Mouse (Mus musculus) neural tube, embryonic 12.5 days (tissue): Measurements from ENCODE around the gene Lpin3. TPM values are rescaled to one million over a fixed set of nuclear protein-coding genes. Genes with fewer than 3 reads are reported as not detected.

Source experiments
- ATAC-seq: fragments of 200-750 bp; cut with Nextera tagmentation; 2 replicates; pipeline ENCODE4 v1.8.0; 2017; ENCODE audit warnings: low read depth, mild to moderate bottlenecking, moderate TSS enrichment, moderate library complexity; ENCODE audit not compliant: low FRiP score
- H3K27ac ChIP-seq: fragments of 300-500 bp; sonication (generic); 2 replicates; pipeline ENCODE4 v1.5.1; 2016
- H3K27me3 ChIP-seq: fragments of 300-500 bp; sonication (generic); replicated peaks from 2 replicates; pipeline ENCODE4 v1.6.1; 2016; ENCODE audit warnings: mild to moderate bottlenecking
- H3K36me3 ChIP-seq: fragments of 300-500 bp; sonication (generic); 2 replicates; pipeline ENCODE4 v1.6.1; 2016; ENCODE audit warnings: mild to moderate bottlenecking
- H3K4me1 ChIP-seq: fragments of 300-500 bp; sonication (generic); 2 replicates; pipeline ENCODE4 v1.6.1; 2016
- H3K4me2 ChIP-seq: fragments of 300-500 bp; sonication (generic); replicated peaks from 2 replicates; pipeline ENCODE4 v1.6.1; 2016; ENCODE audit warnings: mild to moderate bottlenecking
- H3K4me3 ChIP-seq: fragments of 300-500 bp; sonication (generic); 2 replicates; pipeline ENCODE4 v1.5.1; 2016
- H3K9ac ChIP-seq: fragments of 300-500 bp; sonication (generic); 2 replicates; pipeline ENCODE4 v1.6.1; 2016; ENCODE audit warnings: mild to moderate bottlenecking
- H3K9me3 ChIP-seq: fragments of 300-500 bp; sonication (generic); 2 replicates; pipeline ENCODE4 v1.6.1; 2016; ENCODE audit warnings: mild to moderate bottlenecking
- WGBS: fragments of 180-500 bp; shearing (Covaris S2); methylation state at CpG from one replicate; pipeline ENCODE4 v1.1.7; 2016; 5-methylcytosine and 5-hydroxymethylcytosine counted together
- polyA plus RNA-seq: library from polyadenylated mRNA; unstranded; fragments of >200 nt; fragmentation: Nextera tagmentation; extraction: Ambion mirVana; gene quantifications from 2 replicates; pipeline ENCODE4 v1.2.1, GENCODE M21; 2016

The Lpin3 gene
- polyA plus RNA-seq, 1 experiment from 2014 or later = 0.43 TPM

DNA sequence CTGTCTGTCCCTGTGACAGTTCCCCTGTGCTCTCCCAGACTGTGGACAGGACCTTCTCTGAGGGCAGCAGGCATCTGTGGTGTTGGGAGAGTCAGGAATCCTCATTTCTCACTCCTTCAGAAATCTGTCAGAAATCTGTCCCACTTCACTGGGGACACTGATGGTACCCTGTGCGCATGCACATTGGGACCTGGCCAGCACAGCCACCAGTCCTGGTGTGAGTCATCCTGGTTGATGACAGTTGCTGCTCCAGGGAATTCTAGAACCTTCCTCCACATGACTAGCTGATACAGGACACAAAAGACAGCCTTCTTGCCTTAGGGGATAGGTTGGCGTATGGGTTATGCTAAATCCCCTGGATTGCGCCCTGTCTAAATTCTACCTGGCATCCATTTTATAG lies 36.8 kb downstream of the Lpin3 start:
- Histone ChIP-seq H3K4me3 (no peak overlapping the region), H3K9ac (no peak overlapping the region), H3K4me2 (no peak overlapping the region), H3K27me3 (peaks cover 18% of the 10 kb centered on the region), H3K36me3 (no peaks in the 10 kb centered on the region), H3K9me3 (no peaks in the 10 kb centered on the region), H3K4me1 (peaks cover 13% of the 10 kb centered on the region; the same call in 1 of the 2 replicates), H3K27ac (no peak overlapping the region)
- WGBS = 93% methylated on average over 3 of the region's 3 CpGs
- ATAC-seq = no peak

DNA sequence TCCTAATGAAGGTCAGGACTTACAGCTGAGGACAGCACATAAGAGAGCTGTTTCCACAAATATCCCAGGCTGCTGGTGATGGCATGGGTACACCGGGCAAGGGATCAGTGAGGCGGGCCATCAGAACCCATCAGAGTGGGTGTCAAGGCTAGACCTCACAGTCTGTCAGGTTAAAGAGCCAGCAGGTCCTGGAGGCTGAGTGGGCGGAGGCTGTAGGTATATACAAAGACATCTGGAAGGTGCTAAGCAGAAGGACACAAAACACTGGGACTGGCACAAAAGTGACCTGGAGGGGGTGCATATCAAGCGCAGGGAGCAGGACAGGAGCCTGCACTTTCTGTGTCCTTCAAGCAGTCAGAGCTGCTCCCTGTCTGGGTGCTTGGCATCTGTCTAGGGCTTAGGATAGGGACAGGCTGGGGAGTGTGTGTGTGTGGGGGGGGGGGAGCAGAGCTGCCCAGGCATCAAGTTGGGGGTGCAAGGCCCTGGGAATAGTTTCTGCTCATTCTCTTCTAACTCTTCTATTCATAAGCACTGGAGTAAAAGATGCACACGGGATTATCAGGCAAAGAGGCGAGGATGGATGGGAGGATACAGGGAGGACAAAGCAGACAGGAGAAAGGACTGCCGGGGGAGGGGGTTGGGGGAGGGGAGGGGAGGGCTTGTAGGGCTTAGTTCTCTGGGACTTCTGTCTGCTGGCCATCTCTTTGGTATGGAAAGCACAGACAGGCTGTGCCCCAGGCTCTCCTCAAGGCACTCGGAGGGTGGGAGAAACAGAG lies 37.9 kb downstream of the Lpin3 start:
- no peak overlapping the region for H3K9ac ChIP-seq
- H3K9me3 ChIP-seq = no peaks in the 10 kb centered on the region
- peak; percentile 45; the same call in 1 of the 2 replicates for ATAC-seq
- H3K4me3 ChIP-seq = no peak overlapping the region
- H3K27ac ChIP-seq = no peak overlapping the region
- WGBS = 55% methylated on average over 8 of the region's 8 CpGs
- H3K36me3 ChIP-seq = no peaks in the 10 kb centered on the region
- H3K4me2 ChIP-seq = no peak overlapping the region
- peaks cover 11% of the 10 kb centered on the region; the same call in 1 of the 2 replicates for H3K4me1 ChIP-seq
- H3K27me3 ChIP-seq = peaks cover 7% of the 10 kb centered on the region

DNA sequence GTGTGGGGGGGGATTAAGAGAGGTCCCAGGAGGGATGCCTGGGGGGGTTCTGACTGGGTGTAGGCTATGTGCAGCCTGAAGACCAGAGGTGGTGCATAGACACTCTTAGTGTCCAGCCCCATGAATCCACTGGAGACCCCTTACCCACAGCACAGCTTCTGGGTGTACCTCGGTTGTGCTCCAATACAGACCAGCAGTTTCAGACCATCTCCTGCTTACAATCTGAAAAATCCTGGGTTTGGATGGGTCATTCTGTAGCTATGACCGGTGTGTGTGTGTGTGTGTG lies 38.4 kb downstream of the Lpin3 start:
- Histone ChIP-seq H3K27ac (no peak overlapping the region), H3K4me2 (no peak overlapping the region), H3K9ac (no peak overlapping the region), H3K4me3 (no peak overlapping the region), H3K36me3 (no peaks in the 10 kb centered on the region), H3K27me3 (peaks cover 3% of the 10 kb centered on the region; the same call in 1 of the 2 replicates), H3K9me3 (no peaks in the 10 kb centered on the region), H3K4me1 (peaks cover 11% of the 10 kb centered on the region; the same call in 1 of the 2 replicates)
- WGBS = 88% methylated on average over 2 of the region's 2 CpGs
- no peak for ATAC-seq

DNA sequence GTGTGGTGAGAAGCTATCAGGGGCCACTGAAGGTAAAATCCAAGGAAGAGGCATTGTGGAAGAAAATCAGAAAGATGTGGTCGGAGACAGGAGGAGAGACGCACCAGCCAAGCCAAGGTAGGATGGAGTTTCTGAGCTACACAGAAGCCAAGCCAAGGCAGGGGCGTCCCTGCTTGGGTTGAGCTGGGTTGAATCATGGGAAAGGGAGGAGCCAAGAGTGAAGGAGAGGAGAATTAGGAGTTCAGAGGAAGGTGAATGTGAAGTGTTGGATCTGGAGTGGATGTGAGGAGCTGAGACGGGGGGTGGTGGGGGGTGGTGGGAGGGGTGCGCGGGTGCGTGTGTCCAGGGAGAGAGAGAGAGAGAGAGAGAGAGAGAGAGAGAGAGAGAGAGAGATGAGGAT lies 40.8 kb downstream of the Lpin3 start:
- Histone ChIP-seq H3K36me3 (no peaks in the 10 kb centered on the region), H3K4me1 (peaks cover 11% of the 10 kb centered on the region; the same call in 1 of the 2 replicates), H3K4me2 (no peak overlapping the region), H3K27me3 (no peaks in the 10 kb centered on the region), H3K4me3 (no peak overlapping the region), H3K27ac (no peak overlapping the region), H3K9ac (no peak overlapping the region), H3K9me3 (no peaks in the 10 kb centered on the region)
- WGBS = 76% methylated on average over 7 of the region's 7 CpGs
- no peak for ATAC-seq

DNA sequence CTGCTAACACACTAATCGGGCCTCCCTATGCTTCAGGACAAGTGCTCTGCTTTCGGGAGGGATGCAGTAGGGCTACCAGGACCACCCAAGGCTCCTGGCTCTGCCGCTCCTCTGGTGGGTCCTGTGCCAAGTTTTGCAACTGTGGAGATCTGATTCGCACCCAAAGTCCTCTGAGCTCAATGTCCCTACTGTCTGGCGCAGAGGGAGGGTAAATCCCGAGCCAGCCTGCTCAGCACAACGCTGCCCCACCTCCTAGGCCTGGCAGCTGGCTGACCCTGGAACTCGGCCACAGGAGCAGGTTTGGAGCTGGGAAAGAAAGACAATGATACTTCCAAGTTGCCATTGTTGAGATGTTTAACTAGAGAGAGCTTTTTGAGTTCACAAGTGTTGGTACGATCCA lies 44.7 kb downstream of the Lpin3 start:
- 84% methylated on average over 9 of the region's 9 CpGs for WGBS

DNA sequence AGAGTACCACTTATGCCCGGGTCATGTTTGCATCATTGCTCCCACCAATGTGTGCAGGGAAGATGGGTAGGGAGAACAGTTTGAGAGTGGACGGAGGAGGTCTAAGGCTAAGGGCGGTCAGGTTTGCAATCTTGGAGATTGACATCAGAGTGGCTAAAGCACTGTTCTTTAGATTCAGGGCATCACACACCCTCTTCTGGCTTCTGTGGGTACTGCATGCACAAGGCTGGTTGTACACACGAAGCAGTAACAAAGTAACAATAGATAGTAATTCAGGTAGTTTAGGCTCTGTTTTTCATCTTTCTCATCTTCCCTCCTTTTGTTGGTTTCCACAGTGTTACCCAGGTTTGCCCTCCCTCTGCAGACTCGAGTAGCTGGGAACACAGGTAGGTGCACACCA lies 50.9 kb downstream of the Lpin3 start:
- no peaks in the 10 kb centered on the region for H3K4me1 ChIP-seq
- H3K4me2 ChIP-seq = no peak overlapping the region
- H3K9ac ChIP-seq = no peak overlapping the region
- H3K4me3 ChIP-seq = no peak overlapping the region
- H3K36me3 ChIP-seq = no peaks in the 10 kb centered on the region
- no peak for ATAC-seq
- WGBS = 94% methylated on average over 5 of the region's 5 CpGs
- H3K9me3 ChIP-seq = no peaks in the 10 kb centered on the region
- no peak overlapping the region for H3K27ac ChIP-seq
- no peaks in the 10 kb centered on the region for H3K27me3 ChIP-seq

More for the DNA sequence above, 44.7 kb downstream of the Lpin3 start:
- no peaks in the 10 kb centered on the region for H3K9me3 ChIP-seq
- no peaks in the 10 kb centered on the region for H3K36me3 ChIP-seq
- H3K4me1 ChIP-seq = no peaks in the 10 kb centered on the region
- H3K9ac ChIP-seq = no peak overlapping the region
- no peaks in the 10 kb centered on the region for H3K27me3 ChIP-seq
- H3K4me2 ChIP-seq = no peak overlapping the region
- no peak overlapping the region for H3K27ac ChIP-seq
- no peak for ATAC-seq
- no peak overlapping the region for H3K4me3 ChIP-seq

DNA sequence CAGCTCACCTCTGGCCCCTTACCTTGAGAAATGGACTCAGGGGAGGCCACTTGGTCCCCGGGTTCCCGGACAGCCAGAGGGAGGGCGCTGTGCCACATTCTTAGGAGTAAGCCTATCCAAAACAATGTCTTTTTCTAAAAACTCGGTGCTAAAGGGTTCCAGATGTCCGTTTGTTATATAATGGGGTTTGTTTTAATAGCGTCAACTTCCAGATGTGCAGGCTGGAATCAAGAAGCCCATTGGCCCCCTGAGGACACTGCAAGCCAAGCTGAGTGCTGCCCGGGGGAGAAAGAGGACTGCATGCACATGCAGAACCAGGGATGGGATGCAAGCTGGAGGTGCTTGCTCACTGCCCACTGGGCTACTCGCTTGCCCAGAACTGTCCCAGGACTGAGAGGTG lies 51.9 kb downstream of the Lpin3 start:
- Histone ChIP-seq H3K9ac (no peak overlapping the region), H3K4me3 (no peak overlapping the region), H3K9me3 (no peaks in the 10 kb centered on the region), H3K36me3 (no peaks in the 10 kb centered on the region), H3K4me1 (no peaks in the 10 kb centered on the region), H3K4me2 (no peak overlapping the region), H3K27ac (no peak overlapping the region), H3K27me3 (no peaks in the 10 kb centered on the region)
- WGBS = 77% methylated on average over 8 of the region's 8 CpGs
- no peak for ATAC-seq

DNA sequence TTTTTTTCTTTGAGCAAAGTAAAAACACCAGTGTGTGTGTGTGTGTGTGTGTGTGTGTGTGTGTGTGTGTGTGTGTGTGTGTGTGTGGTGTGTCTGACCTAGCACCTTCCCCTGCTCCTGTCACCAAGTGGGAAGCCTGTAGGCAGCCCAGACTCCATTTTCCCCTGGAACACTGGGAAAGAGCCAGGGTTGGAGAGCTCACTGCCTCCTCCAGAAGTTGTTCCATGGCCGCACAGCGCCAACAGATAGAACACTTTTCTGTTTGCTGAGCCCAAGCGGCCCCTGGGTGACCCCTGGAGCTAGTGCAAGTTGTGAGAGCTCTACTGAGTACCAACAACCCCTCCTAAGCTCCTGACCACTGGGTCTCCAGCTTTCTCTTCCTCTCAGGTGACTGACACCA lies 52.5 kb downstream of the Lpin3 start:
- Histone ChIP-seq H3K4me2 (no peak overlapping the region), H3K36me3 (no peaks in the 10 kb centered on the region), H3K4me3 (no peak overlapping the region), H3K9me3 (no peaks in the 10 kb centered on the region), H3K27ac (no peak overlapping the region), H3K9ac (no peak overlapping the region), H3K4me1 (no peaks in the 10 kb centered on the region), H3K27me3 (no peaks in the 10 kb centered on the region)
- WGBS = 79% methylated on average over 3 of the region's 3 CpGs
- ATAC-seq = no peak

DNA sequence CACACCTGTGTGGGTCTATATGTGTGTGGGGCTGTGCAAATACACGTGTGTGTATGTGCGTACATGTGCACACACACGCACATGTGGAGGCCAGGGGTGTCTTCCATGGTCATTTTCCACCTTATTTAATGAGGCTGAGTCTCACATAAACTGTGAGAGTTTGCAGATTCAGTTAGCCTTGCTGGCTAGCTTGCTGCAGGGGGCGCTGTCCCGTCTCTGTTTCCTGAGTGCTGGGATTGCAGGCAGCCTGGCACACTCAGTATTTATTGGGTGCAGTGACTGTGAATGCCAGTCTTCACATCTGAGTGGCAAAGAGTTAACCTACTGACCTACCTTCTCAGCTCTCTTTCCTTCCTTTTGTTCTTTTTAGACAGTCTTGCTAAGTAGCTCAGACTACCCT lies 53.4 kb downstream of the Lpin3 start:
- Histone ChIP-seq H3K27ac (no peak overlapping the region), H3K36me3 (no peaks in the 10 kb centered on the region), H3K9ac (no peak overlapping the region), H3K27me3 (no peaks in the 10 kb centered on the region), H3K4me2 (no peak overlapping the region), H3K4me3 (no peak overlapping the region), H3K9me3 (no peaks in the 10 kb centered on the region), H3K4me1 (no peaks in the 10 kb centered on the region)
- 63% methylated on average over 5 of the region's 5 CpGs for WGBS
- ATAC-seq = no peak

DNA sequence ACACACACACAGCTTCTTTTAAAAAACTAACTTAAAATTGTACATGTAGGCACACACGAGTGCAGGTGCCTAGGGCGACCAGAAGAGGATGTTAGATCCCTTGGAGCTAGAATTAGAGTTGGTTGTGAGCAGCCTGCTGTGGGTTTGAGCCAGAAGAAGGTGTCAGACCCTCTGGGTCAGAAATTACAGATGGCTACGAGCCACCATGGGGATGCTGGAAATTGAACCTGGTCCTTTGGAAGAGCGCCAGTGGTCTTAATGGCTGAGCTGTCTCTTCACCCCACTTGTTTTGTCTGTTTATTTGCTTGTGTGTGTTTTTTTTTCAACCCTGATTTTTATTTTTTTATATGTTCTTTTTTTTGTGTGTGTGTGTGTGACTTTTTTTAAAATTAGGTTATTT lies 54.0 kb downstream of the Lpin3 start:
- 75% methylated on average over 4 of the region's 4 CpGs for WGBS
- H3K27ac ChIP-seq = no peak overlapping the region
- no peak overlapping the region for H3K4me3 ChIP-seq
- H3K27me3 ChIP-seq = no peaks in the 10 kb centered on the region
- no peak overlapping the region for H3K4me2 ChIP-seq
- no peaks in the 10 kb centered on the region for H3K4me1 ChIP-seq
- no peak overlapping the region for H3K9ac ChIP-seq
- H3K36me3 ChIP-seq = no peaks in the 10 kb centered on the region
- no peak for ATAC-seq
- no peaks in the 10 kb centered on the region for H3K9me3 ChIP-seq

DNA sequence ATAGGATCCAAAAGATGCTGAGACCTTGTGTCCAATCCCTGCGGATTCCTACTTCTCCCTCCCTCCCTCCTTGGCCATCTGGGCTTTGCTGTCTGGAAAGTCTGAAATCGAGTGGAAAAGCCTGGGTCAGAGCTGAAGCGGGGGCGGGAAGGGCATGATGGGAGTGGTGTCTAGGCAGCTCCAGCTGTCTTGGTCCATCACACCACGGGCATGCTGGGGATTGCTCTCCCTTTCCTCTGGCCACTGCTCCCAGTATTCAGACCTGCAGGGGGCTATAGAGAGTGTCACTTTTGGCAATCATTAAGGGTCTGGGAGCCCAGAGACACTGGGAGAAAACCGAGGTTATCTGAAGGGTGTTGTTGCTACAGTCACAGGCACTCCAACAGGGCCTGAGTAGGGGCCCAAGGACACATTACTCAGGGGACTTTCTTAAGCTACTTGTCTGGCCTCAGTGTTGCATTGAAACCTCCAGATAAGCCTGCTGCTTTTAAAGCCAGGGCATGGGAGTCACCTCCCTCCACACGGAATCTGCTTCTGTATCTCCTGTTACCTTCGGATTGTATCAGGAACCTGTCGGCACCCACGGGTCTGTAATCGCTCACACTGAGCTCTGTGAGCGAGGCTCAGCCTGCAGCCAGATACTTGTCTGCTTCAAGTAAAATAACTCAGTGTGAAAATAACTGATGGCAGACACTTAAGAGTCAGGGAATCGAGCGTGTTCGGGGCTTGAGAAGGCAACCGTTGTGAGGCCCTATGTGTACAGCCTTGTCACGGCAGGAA lies 60.6 kb downstream of the Lpin3 start:
- Histone ChIP-seq H3K4me1 (no peaks in the 10 kb centered on the region), H3K4me2 (no peak overlapping the region), H3K27ac (no peak overlapping the region), H3K9ac (no peak overlapping the region), H3K27me3 (no peaks in the 10 kb centered on the region), H3K4me3 (no peak overlapping the region), H3K9me3 (no peaks in the 10 kb centered on the region), H3K36me3 (0 out of 2 replicates have a peak, but pooled peaks cover 6% of the 10 kb centered on the region)
- no peak for ATAC-seq
- WGBS = 78% methylated on average over 17 of the region's 17 CpGs

DNA sequence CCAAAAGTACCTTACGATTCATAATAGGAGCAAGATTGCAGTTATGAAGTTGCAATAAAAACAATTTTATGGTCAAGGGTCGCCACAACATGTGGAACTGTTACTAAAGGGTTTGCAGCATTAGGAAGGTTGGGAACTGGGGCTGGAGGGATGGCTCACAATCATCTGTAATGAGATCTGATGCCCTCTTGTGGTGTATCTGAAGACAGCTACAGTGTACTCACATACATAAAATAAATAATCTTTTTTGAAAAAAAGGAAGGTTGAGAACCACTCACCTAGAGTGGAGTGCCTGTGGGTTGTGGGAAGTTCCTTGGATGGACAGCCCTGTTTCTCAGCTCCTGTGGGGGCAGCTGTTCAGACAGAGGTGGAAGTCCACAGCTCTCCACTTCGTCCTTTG lies 62.0 kb downstream of the Lpin3 start:
- no peak for ATAC-seq
- H3K9me3 ChIP-seq = no peaks in the 10 kb centered on the region
- WGBS = 60% methylated on average over 3 of the region's 3 CpGs

More for the DNA sequence above, 62.0 kb downstream of the Lpin3 start:
- H3K27me3 ChIP-seq = no peaks in the 10 kb centered on the region
- no peaks in the 10 kb centered on the region for H3K4me1 ChIP-seq
- H3K4me3 ChIP-seq = no peak overlapping the region
- no peak overlapping the region for H3K4me2 ChIP-seq
- no peak overlapping the region for H3K27ac ChIP-seq
- H3K9ac ChIP-seq = no peak overlapping the region
- H3K36me3 ChIP-seq = 0 out of 2 replicates have a peak, but pooled peaks cover 6% of the 10 kb centered on the region
